Mouse (Mus musculus) central nervous system, embryonic 18 days (tissue): ENCODE results near the gene Yipf1. TPM values are rescaled to one million over a fixed set of nuclear protein-coding genes. Genes with fewer than 3 reads are reported as not detected.

Source experiments
- polyA plus RNA-seq: library from polyadenylated mRNA; depleted of rRNA; stranded (reverse); fragments of >200 nt; gene quantifications from 2 replicates; pipeline ENCODE4 v1.2.3, GENCODE M21; 2012; rRNA removed

Yipf1 gene
- 40.6 and 41.3 TPM in 2 replicates for polyA plus RNA-seq

DNA sequence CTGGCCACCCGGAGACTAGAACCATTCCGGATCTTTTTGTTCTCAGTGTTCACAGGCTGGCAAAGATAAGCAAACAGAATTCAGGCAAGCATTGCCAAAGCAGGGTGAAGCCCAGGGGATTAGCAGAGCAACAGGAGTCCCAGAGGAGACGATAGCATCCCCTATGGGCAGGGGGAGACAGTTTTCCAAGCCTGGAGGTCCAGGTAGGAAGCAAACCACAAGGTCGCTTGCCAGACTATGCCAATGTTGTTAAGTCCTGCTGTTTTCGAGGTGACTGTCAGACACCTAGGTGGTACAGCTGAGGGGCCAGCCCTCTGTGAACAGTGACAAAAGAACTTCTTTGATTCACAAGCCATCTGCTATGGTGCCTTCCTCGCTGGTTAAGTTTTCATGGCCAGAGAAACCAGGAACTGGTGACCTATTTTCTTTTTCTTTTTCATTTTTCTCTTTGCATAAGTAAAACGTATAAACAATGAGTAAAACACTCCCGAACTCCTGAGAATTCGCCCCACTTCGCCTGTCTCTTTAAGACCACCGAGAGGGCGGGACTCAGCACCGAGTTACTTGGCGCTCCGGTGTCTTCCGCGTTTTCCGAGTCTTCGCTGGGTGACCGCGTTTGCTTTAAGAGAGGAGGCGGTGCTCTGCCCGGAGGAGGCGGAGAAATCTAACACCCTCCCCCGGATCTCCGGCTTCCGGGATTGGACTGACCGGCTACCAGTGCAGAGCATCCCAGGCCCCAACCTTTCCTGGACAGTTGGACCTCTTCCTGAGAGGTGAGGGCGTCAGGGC lies at the start of gene Yipf1:
Gene Yipf1 (plus strand): TSS at position 674 of the 789 bp plus-strand sequence.

DNA sequence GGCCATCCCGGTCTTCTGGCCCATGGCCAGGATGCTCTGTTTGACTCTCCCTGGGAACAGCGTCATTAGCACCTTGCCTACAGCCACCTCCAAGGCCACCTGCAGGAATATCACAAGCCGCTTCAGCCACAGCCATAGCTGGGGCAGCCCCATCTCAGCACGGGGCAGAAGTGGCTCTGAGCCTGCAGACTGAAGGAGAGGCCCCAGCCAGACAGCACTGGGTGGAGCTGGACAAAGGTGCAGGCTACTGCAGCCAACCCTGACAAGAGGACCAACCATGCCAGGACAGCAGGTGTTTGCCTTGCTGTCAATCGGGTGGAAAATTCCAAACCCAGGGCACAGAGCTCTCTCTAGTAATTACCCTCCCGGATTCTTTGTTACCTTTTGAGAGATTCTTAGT lies 7.2 kb upstream of the Yipf1 start, which contains the start of gene Dio1:
Gene Dio1 (minus strand): TSS at position 204 of the 400 bp plus-strand sequence.

DNA sequence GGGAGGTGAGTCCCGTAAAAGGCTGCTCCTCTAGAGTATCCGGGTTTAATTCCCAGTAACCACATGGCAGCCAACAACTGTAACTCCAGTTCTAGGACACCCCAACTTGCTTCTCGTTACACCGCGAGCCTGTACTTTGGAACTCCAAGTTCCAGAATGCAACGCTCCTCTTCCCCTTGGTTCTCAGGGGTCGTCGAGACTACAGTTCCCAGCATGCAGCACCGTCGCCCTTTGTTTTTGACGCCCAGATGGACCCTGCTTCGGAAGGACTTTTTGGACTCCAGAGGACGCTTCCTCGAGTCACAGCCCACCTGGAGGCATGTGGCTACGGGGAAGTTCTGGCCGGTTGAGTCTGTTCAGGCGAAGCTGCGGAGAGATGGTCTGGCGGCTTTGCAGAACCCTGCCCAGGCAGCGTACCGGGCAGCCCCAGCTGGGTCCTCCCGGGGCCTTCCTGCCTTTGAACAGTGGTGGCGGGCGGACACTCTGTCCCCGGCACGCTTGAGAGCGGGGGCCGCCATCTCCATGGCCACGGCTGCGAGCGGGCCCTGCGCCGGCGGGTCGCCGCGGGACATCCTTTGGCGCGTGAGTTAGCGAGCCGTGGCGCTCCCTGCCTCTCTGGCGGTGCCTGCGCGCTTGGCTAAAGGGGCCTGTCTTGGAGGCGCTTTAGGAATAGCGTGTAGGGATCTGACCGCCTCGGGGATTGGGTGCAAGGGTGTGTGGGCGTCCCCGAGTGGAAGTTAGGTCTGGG lies 53.6 kb downstream of the Yipf1 start, which contains the start of gene Ndc1:
Gene Ndc1 (plus strand): TSS at position 218 of the 748 bp plus-strand sequence.

Other genes starting within 250 kb of the Yipf1 start
- 98.9 and 102 TPM in 2 replicates for gene Mrpl37, start 247.5 kb upstream of the Yipf1 start, polyA plus RNA-seq
- gene Cyb5rl, start 247.4 kb upstream of the Yipf1 start, polyA plus RNA-seq, result 3.9 and 4.7 TPM in 2 replicates
- 0.03 and 0.11 TPM in 2 replicates for gene Cdcp2, start 217.5 kb upstream of the Yipf1 start, polyA plus RNA-seq
- gene Tmem59, start 136.0 kb upstream of the Yipf1 start, polyA plus RNA-seq, result 179 and 182 TPM in 2 replicates
- gene Tceanc2, start 135.2 kb upstream of the Yipf1 start, polyA plus RNA-seq, result 12.7 and 14.2 TPM in 2 replicates
- not detected in 2 replicates for gene Ldlrad1, start 105.2 kb upstream of the Yipf1 start, polyA plus RNA-seq
- gene Lrrc42, start 60.8 kb upstream of the Yipf1 start, polyA plus RNA-seq, result 39.2 and 40.4 TPM in 2 replicates
- 23.6 and 25.9 TPM in 2 replicates for gene Hspb11, start 60.8 kb upstream of the Yipf1 start, polyA plus RNA-seq
- gene Dio1, start 7.2 kb upstream of the Yipf1 start, polyA plus RNA-seq, result not detected in 2 replicates
- 17.8 and 18.8 TPM in 2 replicates for gene Ndc1, start 53.4 kb downstream of the Yipf1 start, polyA plus RNA-seq
- 0.95 and 1.0 TPM in 2 replicates for gene Glis1, start 120.2 kb downstream of the Yipf1 start, polyA plus RNA-seq